Mouse (Mus musculus): Measurements from ENCODE around the gene Sco2. TPM values are rescaled to one million over a fixed set of nuclear protein-coding genes. Genes with fewer than 3 reads are reported as not detected.

Sco2 gene
- total RNA-seq, 2 experiments from 2014 or later: 5.7 to 7.3 TPM

- no peak for ATAC-seq (ENCODE audit: poor library complexity, severe bottlenecking)
Measured at GRCm38 (mm10) chr15:89374340-89374739, 694 bp upstream of the Sco2 start.

DNA sequence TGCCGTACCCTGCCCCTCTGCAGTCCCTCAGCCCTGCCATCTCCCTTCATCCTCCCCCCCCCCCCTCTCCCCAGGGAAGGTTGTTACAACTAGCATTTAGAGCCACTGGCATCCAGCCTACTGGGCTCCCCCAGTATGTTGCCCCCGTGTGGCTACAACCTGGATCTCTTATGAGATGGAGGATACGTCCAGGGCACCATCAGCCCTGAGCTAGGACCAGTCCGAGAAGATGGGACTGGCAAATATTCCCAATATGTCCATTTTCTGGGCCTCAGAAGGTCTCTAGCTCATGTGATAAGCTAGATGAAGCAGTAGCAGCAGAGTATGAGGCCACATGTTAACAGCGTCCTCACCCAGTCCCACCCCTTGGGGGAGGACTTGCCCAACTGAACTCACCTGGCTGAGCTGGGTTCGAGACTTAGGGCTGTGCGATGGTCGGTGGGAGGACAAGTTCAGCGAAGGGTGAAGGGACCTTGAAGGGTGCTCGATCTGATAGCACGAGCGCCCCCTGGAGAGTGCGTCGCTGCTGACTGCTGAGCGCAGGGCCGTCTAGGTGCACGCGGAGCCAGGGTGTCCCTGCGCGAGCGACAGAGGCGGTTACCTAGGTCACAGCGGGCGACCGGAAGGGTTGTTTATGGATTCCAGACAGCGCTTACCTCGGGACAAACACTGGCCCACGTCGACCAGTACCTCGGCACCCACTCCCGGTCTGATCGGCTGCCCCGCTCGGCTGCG is 452 bp downstream of the Sco2 start:
- peak; percentile 86 for ATAC-seq (ENCODE audit: poor library complexity, severe bottlenecking)

- no peak for ATAC-seq (ENCODE audit: poor library complexity, severe bottlenecking)
Measured at GRCm38 (mm10) chr15:89372536-89372935, 1.1 kb downstream of the Sco2 start.

DNA sequence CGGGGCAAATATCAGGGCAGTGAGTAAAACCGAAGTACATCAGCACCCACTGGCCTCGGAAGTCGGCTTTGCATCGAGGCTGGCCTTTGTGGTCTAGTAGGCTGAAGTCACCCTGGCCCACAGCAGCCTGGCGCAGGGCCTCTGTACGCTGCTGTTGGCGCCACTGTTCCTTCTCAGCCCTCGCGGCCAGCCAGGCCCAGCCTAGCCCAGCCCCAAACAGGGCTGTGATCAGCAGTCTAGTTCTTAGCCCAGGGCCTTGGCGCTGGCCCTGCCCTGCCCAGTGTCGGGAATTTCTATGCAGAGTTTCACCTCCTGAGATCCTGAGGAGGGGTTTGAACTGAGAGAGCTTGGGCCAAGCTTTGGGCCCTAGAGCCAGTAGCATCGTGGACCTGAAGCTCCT is 1.6 kb downstream of the Sco2 start:
- ATAC-seq (ENCODE audit: poor library complexity, severe bottlenecking): no peak

DNA sequence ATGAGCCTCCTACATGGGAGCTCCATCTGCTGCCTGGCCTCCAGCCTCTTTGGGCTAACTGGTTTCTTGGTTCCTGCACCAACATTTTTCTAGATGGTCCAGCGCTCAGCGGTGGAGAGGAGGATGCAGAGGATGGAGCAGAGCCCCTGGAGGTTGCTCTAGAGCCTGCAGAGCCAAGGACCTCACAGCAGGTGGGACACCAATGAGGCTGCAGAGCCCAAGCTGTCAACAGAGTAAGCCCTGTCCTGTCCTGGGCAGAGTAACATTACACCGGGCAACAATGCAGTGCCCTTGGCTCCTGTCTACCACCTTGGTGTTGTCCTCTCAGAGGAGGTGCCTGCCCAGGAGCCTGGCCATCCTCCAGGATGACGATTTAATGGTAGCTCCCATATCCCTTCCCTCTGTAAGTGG is 8.5 kb downstream of the Sco2 start:
- ATAC-seq (ENCODE audit: poor library complexity, severe bottlenecking): no peak

DNA sequence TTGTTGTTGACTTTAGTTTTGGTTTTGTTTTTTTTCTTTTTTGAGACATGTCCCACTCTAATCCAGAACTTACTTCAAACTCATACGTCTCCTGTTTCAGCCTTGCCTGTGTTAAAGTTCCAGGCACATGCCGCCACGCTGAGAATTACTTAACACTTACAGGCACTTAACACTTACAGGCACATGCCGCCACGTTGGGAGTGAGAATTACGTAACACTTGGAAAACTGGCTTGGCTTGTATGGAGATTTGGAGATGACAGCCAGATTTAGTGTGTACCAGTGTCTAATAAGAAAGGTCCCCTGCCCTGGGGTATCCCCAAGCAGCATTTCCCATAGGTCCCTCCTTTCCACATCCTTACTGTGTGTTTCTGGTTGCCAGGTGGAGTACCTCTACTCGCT is 10.6 kb downstream of the Sco2 start:
- ATAC-seq (ENCODE audit: poor library complexity, severe bottlenecking): no peak

DNA sequence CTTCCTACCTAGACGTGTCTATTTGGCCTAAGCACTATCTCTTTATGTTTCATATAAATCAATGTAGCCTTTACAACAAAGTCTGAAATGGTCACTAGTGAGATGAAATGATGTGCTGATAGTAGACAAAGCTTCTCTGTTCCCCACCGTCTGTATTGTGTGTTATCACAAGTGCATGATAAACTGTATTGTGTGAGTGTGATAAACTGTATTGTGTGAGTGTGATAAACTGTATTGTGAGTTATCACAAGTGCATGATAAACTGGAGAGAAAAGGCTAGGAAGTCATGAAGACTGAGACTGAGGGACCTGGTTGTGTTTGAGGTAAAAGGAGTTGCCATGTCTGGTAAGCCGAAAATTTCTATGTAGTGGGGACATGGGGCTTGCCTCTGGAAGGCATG is 14.9 kb downstream of the Sco2 start:
- ATAC-seq (ENCODE audit: poor library complexity, severe bottlenecking): no peak

GRCm38 (mm10) chr15:89356372-89356771 is 17.3 kb downstream of the Sco2 start:
- peak; percentile 55 for ATAC-seq (ENCODE audit: poor library complexity, severe bottlenecking)

DNA sequence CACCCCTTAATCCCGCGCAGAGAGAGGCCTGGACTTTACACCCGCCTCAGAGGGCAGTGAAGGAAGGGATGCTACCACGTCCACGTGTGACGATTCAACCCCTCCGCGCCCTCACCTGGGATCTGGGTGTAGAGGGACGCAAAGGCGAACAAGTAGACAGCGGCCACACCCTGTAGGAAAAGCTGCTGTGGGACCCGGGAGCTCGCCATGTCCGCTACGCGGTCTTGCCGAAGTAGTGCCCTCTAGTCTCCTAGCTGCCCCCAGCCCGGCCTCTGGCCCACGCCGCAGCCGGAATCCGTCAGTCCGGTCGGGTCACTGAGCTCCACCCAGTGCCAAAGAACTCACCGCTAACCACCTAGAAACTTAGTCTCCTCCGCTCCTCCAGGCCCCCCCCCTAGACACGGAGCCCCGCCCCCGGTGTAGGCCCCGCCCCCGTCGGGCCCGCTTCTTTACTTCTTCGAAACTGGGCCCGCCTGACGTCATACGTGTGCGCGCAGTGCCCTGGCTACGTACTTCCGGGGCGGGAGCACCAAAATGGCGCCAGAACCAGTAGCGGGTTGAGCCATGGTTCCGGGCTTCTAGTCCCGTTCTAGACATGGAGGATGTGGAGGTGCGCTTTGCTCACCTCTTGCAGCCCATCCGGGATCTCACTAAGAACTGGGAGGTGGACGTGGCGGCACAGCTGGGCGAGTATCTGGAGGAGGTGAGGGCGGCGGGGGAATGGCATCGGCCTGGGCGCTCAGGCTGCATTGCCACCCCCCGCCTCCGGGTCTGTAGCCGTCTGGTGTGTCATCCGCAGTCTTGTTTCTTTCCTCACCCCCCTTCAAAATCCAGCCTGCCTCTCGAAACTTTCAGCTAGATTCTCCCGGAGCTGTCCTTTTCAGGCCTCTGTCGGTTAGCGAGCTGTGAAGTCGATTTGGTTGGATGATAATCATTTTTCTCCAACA is 18.1 kb downstream of the Sco2 start, which contains the start of the genes Lmf2 and Ncaph2:
Lmf2 (minus strand) TSS at position 419 of the 947 bp plus-strand sequence.
Ncaph2 (plus strand) TSS at position 479 of the 947 bp plus-strand sequence.
- peak; percentile 88 for ATAC-seq (ENCODE audit: poor library complexity, severe bottlenecking)

DNA sequence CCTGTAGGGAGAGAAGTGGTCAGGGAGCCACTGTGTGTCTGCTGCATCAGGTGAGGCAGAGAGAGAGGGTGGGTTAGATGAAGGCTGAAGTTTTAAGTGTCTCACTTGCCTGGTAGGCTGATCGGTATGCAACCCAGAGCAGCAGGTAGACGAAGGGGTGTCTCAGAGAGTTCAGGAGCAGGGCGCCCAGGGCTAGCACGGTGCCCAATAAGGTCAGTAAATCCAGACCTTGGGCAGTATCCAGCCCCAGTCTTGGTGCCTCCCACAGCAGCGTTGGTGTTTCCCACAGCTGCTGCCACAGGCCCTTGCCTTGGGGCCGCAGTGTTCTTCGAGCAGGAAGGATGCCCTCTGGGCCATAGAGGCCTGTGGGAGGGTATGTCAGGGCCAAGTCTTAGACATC is 19.2 kb downstream of the Sco2 start:
- ATAC-seq (ENCODE audit: poor library complexity, severe bottlenecking): no peak

DNA sequence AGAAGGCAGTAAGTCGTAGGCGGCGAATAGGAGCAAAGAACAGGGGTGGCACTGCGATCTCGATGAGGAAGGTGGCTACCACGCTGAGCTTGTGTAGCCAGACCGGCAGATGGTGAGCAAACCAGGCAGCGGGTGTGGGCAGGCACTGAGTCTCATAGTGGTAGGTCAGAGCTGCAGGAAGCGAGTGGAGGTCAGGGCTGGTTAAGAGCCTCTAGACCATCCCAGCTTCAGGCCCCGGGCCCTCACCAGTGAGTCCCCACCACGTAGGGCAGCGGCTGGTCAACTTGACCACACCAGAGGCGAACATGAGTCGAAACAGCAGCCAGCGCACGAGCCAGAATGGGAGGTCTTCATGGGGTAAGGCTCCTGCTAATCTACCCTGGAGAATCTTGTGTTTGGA is 19.8 kb downstream of the Sco2 start:
- no peak for ATAC-seq (ENCODE audit: poor library complexity, severe bottlenecking)

GRCm38 (mm10) chr15:89352795-89353194 is 20.9 kb downstream of the Sco2 start:
- ATAC-seq (ENCODE audit: poor library complexity, severe bottlenecking): no peak

GRCm38 (mm10) chr15:89352054-89352453 is 21.6 kb downstream of the Sco2 start:
- no peak for ATAC-seq (ENCODE audit: poor library complexity, severe bottlenecking)

GRCm38 (mm10) chr15:89351302-89351701 is 22.3 kb downstream of the Sco2 start:
- ATAC-seq (ENCODE audit: poor library complexity, severe bottlenecking): no peak

GRCm38 (mm10) chr15:89350447-89350846 is 23.2 kb downstream of the Sco2 start:
- no peak for ATAC-seq (ENCODE audit: poor library complexity, severe bottlenecking)

DNA sequence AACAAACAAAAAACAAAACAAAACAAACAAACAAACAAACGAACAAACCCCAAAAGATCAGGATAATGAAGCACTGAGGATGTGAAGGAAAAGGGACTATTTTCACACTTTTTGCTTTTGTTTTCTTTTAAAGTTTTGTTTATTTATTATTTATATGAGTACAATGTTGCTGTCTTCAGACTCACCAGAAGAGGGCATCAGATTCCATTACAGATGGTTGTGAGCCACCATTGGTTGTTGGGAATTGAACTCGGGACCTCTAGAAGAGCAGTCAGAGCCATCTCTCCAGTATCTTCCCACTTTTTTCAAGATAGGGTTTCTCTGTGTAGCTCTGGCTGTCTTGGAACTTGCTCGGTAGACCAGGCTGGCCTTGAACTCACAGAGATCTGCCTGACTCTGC is 30.3 kb downstream of the Sco2 start:
- ATAC-seq (ENCODE audit: poor library complexity, severe bottlenecking): no peak

DNA sequence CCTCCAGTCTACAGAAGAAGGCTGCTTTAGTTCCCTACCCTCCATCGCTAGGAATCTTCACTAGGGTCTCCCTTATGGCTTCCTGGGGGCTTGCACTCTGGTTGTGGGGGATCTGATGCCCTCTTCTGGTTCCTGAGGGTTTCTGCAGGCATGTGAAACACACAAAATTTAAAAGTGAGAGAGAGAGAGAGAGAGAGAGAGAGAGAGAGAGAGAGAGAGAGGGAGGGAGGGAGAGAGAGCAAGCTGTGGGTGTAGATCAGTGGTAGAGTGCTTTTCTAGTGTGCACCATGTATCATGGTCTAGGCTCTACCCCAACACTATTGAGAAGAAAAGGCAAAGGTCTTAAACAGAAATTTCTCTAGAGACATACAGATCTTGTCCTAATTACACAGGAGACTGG is 32.0 kb downstream of the Sco2 start:
- no peak for ATAC-seq (ENCODE audit: poor library complexity, severe bottlenecking)

DNA sequence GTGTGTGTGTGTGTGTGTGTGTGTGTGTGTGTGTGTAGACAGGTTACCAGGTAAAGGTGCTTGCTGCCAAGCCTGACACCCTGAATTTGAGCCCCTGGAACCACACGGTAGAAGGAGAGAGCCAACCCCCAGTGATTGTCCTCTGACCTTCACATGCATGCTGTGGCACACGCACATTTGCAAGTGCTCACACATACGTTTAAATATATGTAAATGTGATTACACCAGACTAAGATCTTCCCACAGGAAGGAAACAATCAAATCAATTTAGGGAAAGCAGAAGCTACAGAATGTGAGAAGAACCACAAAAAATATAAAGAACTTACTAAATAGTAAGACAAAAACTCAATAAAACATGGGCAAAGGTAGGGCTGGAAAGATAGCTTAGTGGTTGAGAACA is 33.5 kb downstream of the Sco2 start:
- peak; percentile 43; the same call in 1 of the 2 replicates for ATAC-seq (ENCODE audit: poor library complexity, severe bottlenecking)

DNA sequence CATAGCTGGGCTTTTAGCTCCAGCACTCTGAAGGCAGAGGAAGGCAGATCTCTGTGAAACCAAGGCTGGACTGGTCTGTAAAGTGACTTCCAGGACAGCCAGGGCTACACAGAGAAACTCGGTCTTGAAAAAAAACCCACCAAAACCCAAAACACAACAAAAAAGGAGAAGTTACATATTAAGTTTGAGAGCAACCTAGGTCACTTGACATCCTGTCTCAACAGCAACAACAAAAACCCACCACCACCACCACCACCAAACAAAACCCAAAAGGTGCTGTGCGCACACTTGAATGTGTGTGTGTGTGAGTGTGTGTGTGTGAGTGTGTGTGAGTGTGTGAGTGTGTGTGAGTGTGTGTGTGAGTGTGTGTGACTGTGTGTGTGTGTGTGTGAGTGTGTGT is 34.0 kb downstream of the Sco2 start:
- peak; percentile 75 for ATAC-seq (ENCODE audit: poor library complexity, severe bottlenecking)

GRCm38 (mm10) chr15:89336422-89336821 is 37.2 kb downstream of the Sco2 start:
- no peak for ATAC-seq (ENCODE audit: poor library complexity, severe bottlenecking)

DNA sequence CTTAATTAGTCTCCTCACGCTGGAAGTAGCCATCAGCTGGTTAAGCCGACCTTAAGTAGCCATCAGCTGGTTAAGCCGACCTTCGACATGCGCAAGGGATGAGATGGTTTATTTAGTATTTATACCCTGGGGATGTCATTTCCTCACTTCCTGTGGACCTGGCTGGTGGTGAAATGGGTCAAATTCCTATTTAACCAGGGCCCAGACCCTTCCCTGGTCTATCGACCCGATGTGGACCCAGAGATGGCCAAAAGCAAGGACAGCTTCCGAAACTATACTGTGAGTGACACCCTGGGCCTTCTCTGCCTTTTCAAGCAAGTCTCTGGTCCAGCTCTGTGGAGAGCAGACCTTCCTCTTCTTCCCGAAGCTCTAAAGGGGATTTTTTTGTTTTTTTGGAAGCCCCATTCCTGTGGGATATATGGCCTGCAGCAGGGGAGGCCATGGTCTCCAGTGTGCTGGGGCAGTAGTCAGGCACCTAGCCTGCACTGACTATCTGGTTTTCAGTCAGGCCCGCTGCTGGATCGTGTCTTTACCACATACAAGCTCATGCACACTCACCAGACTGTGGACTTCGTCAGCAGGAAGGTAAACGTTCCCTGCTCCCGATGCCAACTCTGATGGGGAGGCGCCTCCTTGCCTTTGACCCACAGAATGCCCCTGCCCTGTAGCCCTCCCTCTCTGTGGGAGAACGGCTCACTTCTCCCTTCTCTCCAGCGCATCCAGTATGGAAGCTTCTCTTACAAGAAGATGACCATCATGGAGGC is 38.7 kb downstream of the Sco2 start:
- no peak for ATAC-seq (ENCODE audit: poor library complexity, severe bottlenecking)
